Mouse (Mus musculus) hindbrain, embryonic 16.5 days (tissue): Measurements from ENCODE around the gene Cfap43. TPM values are rescaled to one million over a fixed set of nuclear protein-coding genes. Genes with fewer than 3 reads are reported as not detected.

ENCODE experiments used
- ATAC-seq: fragments of 200-750 bp; cut with Nextera tagmentation; 2 replicates; pipeline ENCODE4 v1.8.0; 2017; ENCODE audit warnings: moderate TSS enrichment, moderate library complexity
- H3K27ac ChIP-seq: fragments of 300-500 bp; sonication (generic); 2 replicates; pipeline ENCODE4 v1.5.1; 2014; ENCODE audit warnings: low read depth, mild to moderate bottlenecking, control low read depth, low read length, moderate library complexity
- H3K27me3 ChIP-seq: fragments of 300-500 bp; sonication (generic); replicated peaks from 2 replicates; pipeline ENCODE4 v1.6.1; 2014; ENCODE audit warnings: low read length; ENCODE audit not compliant: control insufficient read depth, insufficient read depth
- H3K36me3 ChIP-seq: fragments of 300-500 bp; sonication (generic); 2 replicates; pipeline ENCODE4 v1.6.1; 2014; ENCODE audit warnings: mild to moderate bottlenecking, low read length, moderate library complexity, mixed read lengths; ENCODE audit not compliant: control insufficient read depth, insufficient read depth
- H3K4me1 ChIP-seq: fragments of 300-500 bp; sonication (generic); 2 replicates; pipeline ENCODE4 v1.6.1; 2014; ENCODE audit warnings: low read depth, low read length; ENCODE audit not compliant: control insufficient read depth, insufficient read depth
- H3K4me2 ChIP-seq: fragments of 300-500 bp; sonication (generic); 2 replicates; pipeline ENCODE4 v1.6.1; 2014; ENCODE audit warnings: mild to moderate bottlenecking, low read length, control low read depth, moderate library complexity
- H3K4me3 ChIP-seq: fragments of 300-500 bp; sonication (generic); 2 replicates; pipeline ENCODE4 v1.5.1; 2014; ENCODE audit warnings: mild to moderate bottlenecking, low read length, control low read depth, moderate library complexity
- H3K9ac ChIP-seq: fragments of 300-500 bp; sonication (generic); 2 replicates; pipeline ENCODE4 v1.6.1; 2014; ENCODE audit warnings: low read depth, mild to moderate bottlenecking, control low read depth, low read length, moderate library complexity
- H3K9me3 ChIP-seq: fragments of 300-500 bp; sonication (generic); 2 replicates; pipeline ENCODE4 v1.6.1; 2014; ENCODE audit warnings: mild to moderate bottlenecking, low read length, moderate library complexity; ENCODE audit not compliant: control insufficient read depth
- WGBS: fragments of 180-500 bp; shearing (Covaris S2); extraction: QIAGEN DNeasy Blood & Tissue Kit; methylation state at CpG from one replicate; pipeline ENCODE4 v1.1.7; 2014; 5-methylcytosine and 5-hydroxymethylcytosine counted together
- polyA plus RNA-seq: library from polyadenylated mRNA; unstranded; fragments of >200 nt; fragmentation: Nextera tagmentation; extraction: Ambion mirVana; gene quantifications from 2 replicates; pipeline ENCODE4 v1.2.1, GENCODE M21; 2015

Gene Cfap43
- polyA plus RNA-seq, 1 experiment from 2014 or later = 3.0 TPM

- peaks cover 3% of the 10 kb centered on the region; the same call in 1 of the 2 replicates for H3K4me1 ChIP-seq
- H3K27ac ChIP-seq = no peak overlapping the region
- no peaks in the 10 kb centered on the region for H3K36me3 ChIP-seq
- no peak for ATAC-seq
- no peaks in the 10 kb centered on the region for H3K27me3 ChIP-seq
- no peak overlapping the region for H3K4me3 ChIP-seq
- 84% methylated on average over 16 of the region's 16 CpGs for WGBS
- H3K4me2 ChIP-seq = no peak overlapping the region
- no peaks in the 10 kb centered on the region for H3K9me3 ChIP-seq
- H3K9ac ChIP-seq = no peak overlapping the region
Observed at GRCm38 (mm10) chr19:47832316-47832715, 86.8 kb downstream of the Cfap43 start.

DNA sequence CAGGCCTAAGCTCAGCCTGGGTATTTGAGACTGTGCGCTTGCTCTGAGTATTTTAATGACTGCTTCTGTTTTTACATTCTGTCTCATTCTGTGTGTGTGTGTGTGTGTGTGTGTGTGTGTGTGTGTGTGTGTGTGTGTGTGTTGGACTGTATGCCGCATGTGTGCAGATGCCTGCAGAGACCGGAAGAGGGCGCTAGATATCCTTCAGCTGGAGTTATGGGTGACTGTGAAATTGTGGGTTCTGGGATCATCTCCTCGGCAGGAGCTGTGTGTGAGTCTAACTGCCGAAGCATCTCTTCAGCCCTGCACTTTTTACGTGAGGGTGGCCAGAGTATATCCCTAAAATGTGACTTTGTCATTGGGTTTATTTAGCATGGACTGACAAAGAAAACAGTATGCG lies 88.0 kb downstream of the Cfap43 start:
- H3K4me1 ChIP-seq = no peaks in the 10 kb centered on the region
- H3K9ac ChIP-seq = no peak overlapping the region
- H3K9me3 ChIP-seq = no peaks in the 10 kb centered on the region
- 94% methylated on average over 8 of the region's 8 CpGs for WGBS
- no peak overlapping the region for H3K27ac ChIP-seq
- no peaks in the 10 kb centered on the region for H3K36me3 ChIP-seq
- H3K4me2 ChIP-seq = no peak overlapping the region
- H3K27me3 ChIP-seq = no peaks in the 10 kb centered on the region
- no peak for ATAC-seq
- H3K4me3 ChIP-seq = no peak overlapping the region

DNA sequence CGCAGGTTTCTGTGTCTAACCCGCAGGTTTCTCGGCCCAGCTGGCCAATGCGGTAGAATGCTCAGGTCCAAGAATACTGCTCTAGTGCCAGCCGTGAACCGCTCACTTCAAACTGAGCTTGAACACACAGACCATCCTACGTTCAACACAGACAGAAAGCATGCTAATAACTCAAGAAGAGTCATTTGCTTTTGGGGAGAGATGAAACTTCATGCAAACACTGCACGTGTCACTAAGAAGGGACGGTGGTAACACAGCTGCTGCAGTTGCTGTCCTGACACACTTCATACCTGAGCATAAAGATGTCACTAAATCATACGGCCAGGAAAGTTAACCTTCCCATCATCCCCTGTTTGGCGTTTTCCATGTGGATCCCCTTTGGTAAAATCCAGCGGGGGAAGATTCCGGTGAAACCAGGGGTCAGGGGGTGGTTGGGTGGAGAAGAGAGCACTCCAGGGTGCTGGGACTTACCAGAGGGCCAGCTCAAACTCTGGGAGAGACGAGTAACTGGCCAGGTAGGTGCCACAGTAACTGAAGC lies 89.1 kb downstream of the Cfap43 start:
- Histone ChIP-seq H3K4me3 (no peak overlapping the region), H3K9me3 (no peaks in the 10 kb centered on the region), H3K4me2 (no peak overlapping the region), H3K36me3 (no peaks in the 10 kb centered on the region), H3K4me1 (no peaks in the 10 kb centered on the region), H3K27me3 (no peaks in the 10 kb centered on the region), H3K9ac (no peak overlapping the region), H3K27ac (no peak overlapping the region)
- 87% methylated on average over 14 of the region's 14 CpGs for WGBS
- ATAC-seq = no peak

DNA sequence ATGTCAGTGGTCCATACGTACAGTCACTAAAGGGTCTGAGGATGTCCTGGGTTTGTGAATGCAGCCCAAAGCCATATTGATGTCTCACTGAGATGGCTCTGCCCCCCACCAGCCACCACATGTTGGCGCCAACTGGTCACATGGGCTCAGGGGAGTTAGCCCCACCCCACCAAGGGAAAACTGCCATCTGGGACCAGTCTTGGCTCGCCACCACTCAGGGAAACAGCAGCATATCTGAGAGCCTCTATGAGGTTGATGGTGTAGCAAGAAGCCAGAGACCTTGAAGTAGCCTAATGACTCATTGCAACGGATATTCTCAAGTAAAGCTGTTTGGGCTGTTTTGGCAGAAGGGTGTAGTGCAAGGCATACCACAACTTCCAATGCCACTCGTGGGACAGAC lies 95.1 kb downstream of the Cfap43 start:
- Histone ChIP-seq H3K36me3 (no peaks in the 10 kb centered on the region), H3K9me3 (no peaks in the 10 kb centered on the region), H3K9ac (no peak overlapping the region), H3K4me1 (no peaks in the 10 kb centered on the region), H3K27me3 (no peaks in the 10 kb centered on the region; the same call in 1 of the 2 replicates), H3K4me3 (no peak overlapping the region), H3K27ac (no peak overlapping the region), H3K4me2 (no peak overlapping the region)
- WGBS = 87% methylated on average over 5 of the region's 5 CpGs
- no peak for ATAC-seq

DNA sequence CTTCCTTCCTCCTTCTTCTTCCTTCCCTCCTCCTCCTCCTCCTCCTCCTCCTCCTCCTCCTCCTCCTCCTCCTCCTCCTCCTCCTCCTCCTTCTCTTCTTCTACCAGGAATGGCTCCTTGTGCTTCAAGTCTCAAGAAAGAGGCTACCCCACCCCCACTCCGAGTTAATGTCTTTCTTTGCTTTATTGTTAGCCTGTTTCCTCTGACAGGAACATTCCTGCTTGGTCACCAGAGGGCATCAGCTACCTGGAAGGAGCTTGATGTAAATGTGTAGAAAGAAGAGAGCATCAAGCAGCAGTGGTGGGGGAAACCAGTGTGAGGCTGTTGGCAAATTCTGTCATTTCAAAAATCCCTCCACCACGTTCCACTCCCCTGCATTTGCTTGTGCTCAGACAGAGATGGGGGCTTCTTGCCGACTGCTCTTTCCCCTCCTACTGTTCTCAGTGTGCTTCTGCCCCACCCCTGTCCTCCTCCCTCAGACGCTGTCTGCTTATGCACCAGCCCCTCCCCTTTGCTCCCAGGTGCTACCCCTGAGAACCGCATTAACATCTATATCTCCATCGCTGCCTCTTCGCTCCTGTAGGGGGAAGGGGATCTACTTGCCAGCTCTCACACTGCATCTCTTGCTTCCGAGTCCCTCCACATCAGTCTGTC lies 96.8 kb downstream of the Cfap43 start:
- 22% methylated on average over 8 of the region's 8 CpGs for WGBS

GRCm38 (mm10) chr19:47821494-47821872 lies 97.6 kb downstream of the Cfap43 start:
- H3K9me3 ChIP-seq = no peaks in the 10 kb centered on the region
- H3K4me1 ChIP-seq = no peaks in the 10 kb centered on the region
- H3K9ac ChIP-seq = no peak overlapping the region
- no peaks in the 10 kb centered on the region; the same call in 1 of the 2 replicates for H3K27me3 ChIP-seq
- no peaks in the 10 kb centered on the region for H3K36me3 ChIP-seq
- H3K4me3 ChIP-seq = no peak overlapping the region
- no peak overlapping the region for H3K27ac ChIP-seq
- 59% methylated on average over 7 of the region's 7 CpGs for WGBS
- no peak overlapping the region for H3K4me2 ChIP-seq
- no peak for ATAC-seq

More for the DNA sequence above, 96.8 kb downstream of the Cfap43 start:
- Histone ChIP-seq H3K4me1 (no peaks in the 10 kb centered on the region), H3K9me3 (no peaks in the 10 kb centered on the region), H3K27me3 (no peaks in the 10 kb centered on the region; the same call in 1 of the 2 replicates), H3K4me2 (peak overlapping the region; percentile 33), H3K27ac (no peak overlapping the region), H3K36me3 (no peaks in the 10 kb centered on the region), H3K9ac (no peak overlapping the region), H3K4me3 (no peak overlapping the region)
- 0 out of 2 replicates have a peak, but pooled peaks have one; percentile 50 for ATAC-seq

- Histone ChIP-seq H3K9me3 (no peaks in the 10 kb centered on the region), H3K4me2 (no peak overlapping the region), H3K36me3 (no peaks in the 10 kb centered on the region), H3K4me1 (no peaks in the 10 kb centered on the region), H3K9ac (no peak overlapping the region), H3K27me3 (no peaks in the 10 kb centered on the region; the same call in 1 of the 2 replicates), H3K4me3 (no peak overlapping the region), H3K27ac (no peak overlapping the region)
- WGBS = 19% methylated on average over 8 of the region's 9 CpGs
- ATAC-seq = no peak
Observed at GRCm38 (mm10) chr19:47820832-47821493, 98.1 kb downstream of the Cfap43 start.

DNA sequence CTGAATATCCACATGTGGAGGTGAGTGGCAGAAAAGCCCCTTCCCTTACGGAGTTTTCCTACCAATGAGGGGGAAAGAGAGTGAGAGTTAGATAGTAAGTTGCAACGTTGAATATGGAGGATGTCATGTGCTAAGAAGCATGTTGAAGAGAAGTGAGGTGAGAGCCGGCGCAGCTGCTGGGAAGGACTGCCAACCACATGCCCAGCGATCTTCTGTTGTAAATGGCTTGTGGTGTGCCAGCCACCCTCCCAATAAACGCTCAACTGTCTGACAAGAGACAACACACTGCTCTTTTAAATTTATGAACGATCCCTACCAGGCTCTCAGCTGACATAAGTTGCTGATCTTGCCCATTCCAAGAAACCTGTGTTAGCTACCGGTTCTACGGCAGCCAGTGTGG lies 101.4 kb downstream of the Cfap43 start:
- no peak for ATAC-seq
- Histone ChIP-seq H3K9me3 (no peaks in the 10 kb centered on the region), H3K27me3 (no peaks in the 10 kb centered on the region), H3K27ac (no peak overlapping the region), H3K4me2 (no peak overlapping the region), H3K4me3 (no peak overlapping the region), H3K9ac (no peak overlapping the region), H3K4me1 (no peaks in the 10 kb centered on the region), H3K36me3 (no peaks in the 10 kb centered on the region)
- WGBS = 82% methylated on average over 9 of the region's 9 CpGs

DNA sequence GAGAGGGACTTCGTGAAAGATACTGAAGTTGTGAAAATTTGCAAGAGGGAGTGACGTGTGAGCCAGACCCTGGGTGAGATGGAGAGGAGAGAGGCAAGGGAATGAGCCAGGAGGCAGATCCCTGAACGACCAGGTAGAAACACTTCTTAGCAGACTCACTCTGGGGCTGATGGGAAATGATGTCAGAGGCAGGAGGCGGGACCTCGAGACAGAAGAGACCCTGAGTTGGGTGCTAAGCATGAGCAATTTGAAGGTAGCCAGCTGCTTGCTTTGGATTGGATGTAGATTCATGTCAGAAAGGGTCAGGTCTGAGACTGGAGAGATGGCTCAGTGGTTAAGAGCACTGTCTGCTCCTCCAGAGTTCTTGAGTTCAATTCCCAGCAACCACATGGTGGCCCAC lies 104.4 kb downstream of the Cfap43 start:
- WGBS = 82% methylated on average over 5 of the region's 5 CpGs

More for the DNA sequence above, 104.4 kb downstream of the Cfap43 start:
- no peak for ATAC-seq
- Histone ChIP-seq H3K9ac (no peak overlapping the region), H3K27me3 (no peaks in the 10 kb centered on the region), H3K9me3 (no peaks in the 10 kb centered on the region), H3K4me1 (no peaks in the 10 kb centered on the region), H3K4me2 (no peak overlapping the region), H3K36me3 (no peaks in the 10 kb centered on the region), H3K27ac (no peak overlapping the region), H3K4me3 (no peak overlapping the region)
